Mouse (Mus musculus) urinary bladder, postnatal 25 days (tissue): Measurements from ENCODE around the gene Angptl4.

ENCODE experiments used
- DNase-seq: peaks from one replicate; pipeline ENCODE4 v3.0.0; 2022; ENCODE audit warnings: low spot score

Angptl4 gene

DNA sequence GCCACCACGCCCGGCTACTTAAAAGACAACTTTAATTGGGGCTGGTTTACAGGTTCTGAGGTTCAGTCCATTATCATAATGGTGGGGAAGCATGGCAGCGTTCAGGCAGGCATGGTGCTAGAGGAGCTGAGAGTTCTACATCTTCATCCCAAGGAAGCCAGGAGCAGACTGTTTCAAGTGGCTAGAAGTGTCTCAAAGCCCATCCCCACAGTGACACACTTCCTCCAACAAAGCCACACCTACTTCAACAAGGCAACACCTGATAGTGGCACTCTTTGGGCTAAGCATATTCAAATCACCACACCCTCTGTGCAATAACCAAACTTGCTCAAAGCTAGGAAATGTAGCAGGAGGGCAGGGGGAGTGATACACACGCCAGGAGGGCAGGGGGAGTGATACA is 22.6 kb upstream of the Angptl4 start:
- no peak for DNase-seq

DNA sequence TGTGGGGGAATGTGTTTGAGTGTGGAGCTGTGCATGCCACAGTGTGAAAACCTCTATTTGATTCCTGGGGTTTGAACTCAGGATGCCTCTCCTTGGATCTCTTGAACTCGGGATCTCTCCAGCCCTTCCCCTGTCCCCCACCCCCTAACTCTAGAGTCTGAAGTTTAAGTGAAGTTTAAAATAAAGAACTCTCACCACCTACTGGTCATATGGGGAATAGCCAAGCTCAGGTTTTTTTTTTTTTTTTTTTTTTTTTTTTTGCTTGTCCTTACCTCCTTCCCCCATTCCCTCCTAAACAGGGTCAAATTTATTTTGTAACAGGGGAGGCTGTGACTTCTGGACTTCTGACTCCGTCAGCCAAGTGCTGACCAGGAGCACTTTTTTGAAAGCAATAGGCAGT is 20.6 kb upstream of the Angptl4 start:
- no peak for DNase-seq

DNA sequence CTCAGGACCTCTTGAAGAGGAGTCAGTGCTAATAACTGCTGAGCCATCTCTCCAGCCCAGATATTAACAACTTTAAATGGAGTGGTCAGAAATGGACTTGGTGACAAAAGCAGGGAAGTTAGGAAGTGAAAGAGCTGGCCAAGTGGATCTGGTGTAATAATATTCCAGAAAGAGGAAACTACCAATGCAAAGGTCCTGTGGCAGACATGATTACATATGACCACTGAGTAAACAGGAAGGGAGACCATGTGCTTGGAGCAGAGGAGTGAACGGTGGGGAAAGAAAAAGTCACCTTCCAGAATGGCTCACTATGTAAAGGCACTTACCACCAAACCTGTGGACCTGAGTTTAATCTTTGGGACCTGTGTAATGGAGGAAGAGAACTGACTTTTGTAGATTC is 17.6 kb upstream of the Angptl4 start:
- DNase-seq = no peak

- DNase-seq = no peak
Observed at GRCm38 (mm10) chr17:33798306-33798705, 16.7 kb upstream of the Angptl4 start.

DNA sequence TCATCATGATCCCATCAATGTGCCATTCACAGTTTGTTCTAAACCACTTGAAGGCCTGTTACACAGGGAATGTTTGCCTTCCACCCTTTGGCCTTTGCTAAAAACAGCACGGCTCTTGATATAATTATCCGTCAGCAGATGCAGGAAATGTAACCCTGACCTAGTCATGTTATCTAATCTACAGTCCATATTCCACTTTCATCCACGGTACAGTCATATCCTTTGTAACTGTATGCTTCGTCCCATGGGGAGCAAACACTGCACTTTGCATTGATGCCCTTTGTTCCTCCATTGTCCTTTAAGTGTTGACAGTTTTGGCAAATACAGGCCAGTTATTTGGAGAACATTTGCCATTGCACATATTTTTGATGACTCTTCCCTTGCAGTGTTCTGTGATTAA is 7.1 kb upstream of the Angptl4 start:
- no peak for DNase-seq

DNA sequence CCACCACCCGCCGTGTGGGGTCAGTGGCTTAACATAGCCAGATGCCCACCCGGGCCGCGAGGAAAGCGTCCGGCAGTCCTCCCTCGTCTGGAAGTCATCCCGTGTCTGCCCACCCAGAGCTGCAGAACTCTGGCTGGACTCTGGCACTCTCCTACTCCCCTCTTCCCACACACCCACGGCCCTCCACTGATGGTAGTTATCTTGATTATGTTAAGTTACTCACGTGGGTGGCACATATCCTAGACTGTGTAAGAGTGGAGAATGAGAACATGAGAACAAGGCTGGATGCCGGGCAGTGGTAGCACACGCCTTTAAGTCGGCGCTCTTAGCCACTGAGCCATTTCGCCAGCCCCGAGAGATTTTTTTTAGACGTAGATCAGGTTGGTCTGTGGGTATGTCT is 4.7 kb upstream of the Angptl4 start:
- DNase-seq = no peak

- DNase-seq = no peak
Observed at GRCm38 (mm10) chr17:33784939-33785338, 3.3 kb upstream of the Angptl4 start.

DNA sequence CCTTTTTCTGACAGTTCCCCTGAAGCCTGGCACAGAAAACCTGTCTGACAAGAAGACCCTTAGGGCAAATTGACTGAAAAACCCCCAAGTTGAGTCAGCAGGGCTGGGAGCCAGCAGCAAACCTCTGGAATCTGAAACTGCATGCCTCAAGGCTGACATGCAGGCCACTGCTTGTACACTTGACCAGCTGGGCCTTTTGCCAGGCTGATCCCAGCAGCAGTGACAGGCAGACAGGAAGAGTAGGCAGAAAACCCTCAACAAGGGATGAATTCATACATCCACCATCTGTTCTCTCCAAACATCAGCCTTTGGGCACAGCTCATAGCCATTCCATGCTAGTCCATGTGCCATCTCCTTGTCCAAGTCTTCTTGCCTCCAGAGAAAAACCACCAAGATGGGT is 1.8 kb upstream of the Angptl4 start:
- DNase-seq = peak; percentile 79

GRCm38 (mm10) chr17:33782067-33782466 is 437 bp upstream of the Angptl4 start:
- no peak for DNase-seq

DNA sequence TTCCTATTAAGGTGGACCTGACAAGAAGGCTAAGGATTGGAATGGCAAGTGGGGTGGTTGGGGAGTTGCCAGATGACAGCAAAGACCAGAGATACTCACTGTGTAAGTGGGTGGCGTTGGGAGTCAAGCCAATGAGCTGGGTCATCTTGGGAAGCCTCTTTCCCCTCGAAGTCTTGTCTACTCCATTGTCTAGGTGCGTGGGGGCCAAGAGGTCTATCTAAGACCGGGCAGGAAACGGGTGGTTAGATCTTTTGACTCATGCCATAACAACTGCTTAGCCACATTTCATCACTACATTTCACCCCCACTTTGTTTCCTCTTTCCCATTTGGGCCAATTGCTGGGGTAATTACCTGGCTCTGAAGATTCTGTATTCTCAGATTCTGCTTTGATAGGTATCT is 1.2 kb downstream of the Angptl4 start:
- DNase-seq = peak; percentile 37

DNA sequence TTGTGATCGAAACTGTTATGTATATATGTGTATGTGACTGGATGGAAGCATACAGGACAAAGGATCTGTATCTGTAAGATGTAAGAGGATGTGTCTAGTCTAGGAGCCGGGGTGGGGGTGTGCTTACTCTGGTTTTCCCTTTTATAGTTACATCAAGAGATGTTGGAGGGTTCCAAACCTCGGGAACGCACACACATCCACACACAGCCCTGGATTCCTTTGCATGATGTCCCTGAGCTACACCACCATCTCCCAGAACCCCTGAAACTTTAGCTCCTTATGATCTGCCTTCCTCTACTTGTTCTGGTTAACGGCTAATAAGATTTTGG is 1.7 kb downstream of the Angptl4 start:
- no peak for DNase-seq

- DNase-seq = peak; percentile 87
Observed at GRCm38 (mm10) chr17:33779271-33779966, 2.2 kb downstream of the Angptl4 start.

DNA sequence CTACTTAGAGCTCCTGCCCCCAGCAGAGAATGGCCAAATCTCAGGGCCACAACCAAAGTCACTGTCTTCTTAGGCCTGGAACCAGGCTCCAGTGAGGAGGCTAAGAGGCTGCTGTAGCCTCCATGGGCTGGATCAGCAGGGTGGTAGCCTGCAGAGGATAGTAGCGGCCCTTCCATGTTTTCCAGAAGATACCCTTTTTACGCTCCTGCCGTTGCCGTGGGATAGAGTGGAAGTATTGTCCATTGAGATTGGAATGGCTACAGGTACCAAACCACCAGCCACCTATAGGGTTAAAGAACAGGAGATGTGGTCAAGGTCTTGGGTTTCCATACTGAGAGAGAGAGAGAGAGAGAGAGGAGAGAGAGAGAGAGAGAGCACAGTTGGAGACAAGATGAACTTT is 6.3 kb downstream of the Angptl4 start:
- no peak for DNase-seq

- no peak for DNase-seq
Observed at GRCm38 (mm10) chr17:33774573-33775155, 7.0 kb downstream of the Angptl4 start.

DNA sequence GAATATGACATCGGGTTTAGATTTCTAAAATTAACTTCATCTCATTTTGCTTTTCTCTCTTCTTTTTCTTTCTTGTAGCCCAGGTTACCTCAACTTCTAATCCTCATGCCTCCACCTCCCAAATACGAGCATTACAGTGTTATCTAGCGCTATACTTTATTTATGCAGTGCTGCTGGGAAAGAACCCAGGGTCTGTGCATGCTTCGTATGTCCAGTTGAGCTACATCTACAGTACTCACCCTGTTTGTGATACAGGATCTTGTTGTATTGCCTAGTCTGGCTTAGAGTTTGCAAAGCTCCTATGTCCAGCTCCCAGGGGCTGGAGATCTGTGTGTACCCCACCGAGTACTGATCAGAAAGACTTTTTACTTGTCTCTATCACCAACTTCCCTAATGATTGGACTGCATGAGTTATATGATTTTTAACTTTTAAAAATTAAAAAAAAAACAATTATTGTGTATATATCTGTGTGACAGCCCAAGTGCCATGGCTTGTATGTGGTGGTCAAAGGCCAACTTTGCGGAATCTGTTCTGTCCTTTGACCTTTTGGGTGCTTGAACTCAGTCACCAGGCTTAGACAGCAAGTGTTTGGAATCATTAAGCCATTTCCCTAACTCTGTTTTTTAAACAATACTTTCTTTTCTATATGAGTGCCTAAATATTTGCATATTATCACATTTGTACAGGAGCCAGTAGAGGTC is 7.6 kb downstream of the Angptl4 start:
- no peak for DNase-seq

- no peak for DNase-seq
Observed at GRCm38 (mm10) chr17:33773426-33773825, 8.2 kb downstream of the Angptl4 start.

GRCm38 (mm10) chr17:33771617-33772016 is 10.0 kb downstream of the Angptl4 start:
- no peak for DNase-seq

- DNase-seq = no peak
Observed at GRCm38 (mm10) chr17:33766389-33766788, 15.2 kb downstream of the Angptl4 start.

DNA sequence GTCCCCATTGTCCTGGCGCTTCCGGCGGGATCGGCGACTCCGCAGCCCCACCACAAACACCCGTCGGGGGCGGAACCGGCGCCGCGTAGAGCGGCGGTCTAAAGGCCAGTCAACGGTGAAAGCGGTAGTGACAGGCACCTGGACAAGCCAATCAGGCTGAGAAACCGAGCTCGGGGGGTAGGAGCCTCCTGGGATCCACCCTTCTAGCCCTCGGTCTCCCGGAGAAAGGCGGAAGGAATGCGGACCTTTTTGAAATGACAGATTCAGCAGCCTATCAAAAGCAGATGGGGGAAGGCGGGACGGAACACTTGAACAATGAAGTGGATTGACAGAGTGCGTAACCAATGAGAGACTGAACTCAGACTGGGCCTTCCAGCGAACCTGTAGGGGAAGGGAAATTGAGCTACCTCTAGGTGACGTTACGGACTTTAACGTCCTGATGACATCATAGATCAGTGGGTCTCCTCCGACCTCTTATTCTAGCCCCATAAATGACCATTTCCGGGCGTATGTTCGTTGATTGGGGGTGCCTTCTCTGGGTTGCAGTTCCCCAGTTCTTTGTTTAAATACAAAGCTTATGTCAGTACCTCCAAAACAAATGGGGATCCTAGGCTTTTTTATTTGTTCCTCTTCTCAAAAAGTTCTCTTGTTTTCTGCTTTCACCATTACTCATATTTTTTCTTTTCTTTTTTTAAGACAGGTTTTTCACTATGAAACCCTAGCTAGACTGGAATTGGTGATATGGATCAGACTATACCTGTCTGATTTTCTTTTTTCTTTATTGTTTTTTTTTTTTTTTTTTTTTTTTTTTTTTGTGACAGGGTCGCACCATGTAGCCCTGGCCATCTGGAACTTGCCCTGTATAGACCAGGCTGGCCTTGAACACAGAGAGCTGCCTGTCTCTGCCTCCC is 21.1 kb downstream of the Angptl4 start, which contains the start of gene Rab11b:
Gene Rab11b (minus strand): TSS at position 276 of the 911 bp plus-strand sequence.
- DNase-seq = peak; percentile 98

GRCm38 (mm10) chr17:33759767-33760254 is 21.8 kb downstream of the Angptl4 start:
- DNase-seq = peak; percentile 96

DNA sequence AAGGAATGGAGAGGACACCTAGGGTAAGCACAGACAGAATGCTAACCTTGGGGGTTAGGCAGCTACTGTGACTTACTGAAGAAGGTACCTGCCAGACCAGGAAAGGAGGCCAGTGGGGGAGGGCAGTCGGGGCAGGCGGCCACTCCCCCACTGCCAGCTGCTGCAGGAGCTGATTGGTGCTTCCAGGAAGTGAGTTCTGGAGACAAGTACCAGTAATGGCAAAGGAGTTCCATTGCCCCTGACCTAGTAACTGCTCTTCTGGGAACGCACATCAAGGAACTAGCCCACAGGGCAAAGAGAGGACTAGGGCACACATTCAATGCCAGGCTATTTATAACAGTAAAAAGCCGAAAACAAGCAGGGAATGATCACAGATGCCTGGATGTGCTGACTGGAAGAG is 24.4 kb downstream of the Angptl4 start:
- DNase-seq = no peak

DNA sequence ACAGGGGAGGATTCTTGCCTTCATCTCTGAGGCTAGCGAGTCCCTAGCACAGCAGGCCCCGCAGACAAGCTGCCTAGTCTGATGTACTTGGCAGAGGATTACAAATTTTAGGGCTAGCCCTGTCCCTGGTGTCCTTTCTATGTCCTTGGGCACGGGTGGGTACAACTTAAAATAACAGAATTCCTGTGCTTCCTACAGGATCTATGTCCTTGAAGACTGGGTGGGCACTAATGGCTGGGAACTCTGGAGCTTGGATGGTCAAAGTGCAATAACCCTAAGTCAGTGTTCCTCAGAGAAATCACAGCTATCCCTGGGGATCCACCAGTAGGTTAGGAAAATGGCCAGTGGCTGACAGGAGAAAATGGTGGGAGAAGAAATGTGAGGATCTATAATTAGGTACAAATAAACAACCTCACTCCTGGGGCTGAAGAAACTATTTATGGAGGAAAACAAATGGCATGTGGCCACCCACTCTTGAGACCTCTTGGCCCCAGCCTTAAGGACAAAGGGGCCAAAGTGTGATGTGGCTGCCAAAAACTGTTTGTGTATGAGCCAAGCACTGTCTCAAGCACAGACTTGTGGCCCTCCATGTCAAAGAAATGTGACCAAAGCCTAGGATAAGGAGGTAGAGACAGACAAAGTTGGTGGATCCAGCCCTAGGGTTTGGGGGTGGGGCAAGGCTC is 25.4 kb downstream of the Angptl4 start:
- DNase-seq = no peak
